Mouse (Mus musculus) adrenal gland, adult 2 months (tissue): Measurements from ENCODE around the gene Csnk1e. TPM values are rescaled to one million over a fixed set of nuclear protein-coding genes. Genes with fewer than 3 reads are reported as not detected.
"Not testable (repeated sequence)": the region's sequence is repeated elsewhere in the genome, so short reads cannot be mapped to it uniquely, and the experiment has no call there.

ENCODE experiments used
- DNase-seq: peaks from one replicate; pipeline ENCODE4 v3.0.0; 2021
- long read RNA-seq: library from polyadenylated mRNA; stranded (forward); transcript quantifications from one replicate; pipeline ENCODE4 v2.0.0, GENCODE M21; 2021
- polyA plus RNA-seq: library from polyadenylated mRNA; depleted of rRNA; stranded (reverse); fragments of >200 nt; gene quantifications from 2 replicates; pipeline ENCODE4 v1.2.3, GENCODE M21; 2012; rRNA removed
- total RNA-seq, 2 experiments: library from RNA; stranded (reverse); gene quantifications; 2 replicates each; pipeline ENCODE4 v1.2.3; 2021

Csnk1e gene
- 10 to 100 TPM; 74.6 to 87.7 TPM for total RNA-seq
- 59.2 and 65.3 TPM in 2 replicates for polyA plus RNA-seq
- long read RNA-seq, transcript Csnk1e-202 (11 exons, 1,391 nt): major isoform, 42 of 73 reads
- long read RNA-seq, transcript Csnk1e-201 (11 exons, 2,694 nt): minor isoform, 8 of 73 reads
- long read RNA-seq, partial matches to known transcripts: 5 of 73 reads
- long read RNA-seq, other reads (novel, unspliced or antisense): 18 of 73 reads

GRCm38 (mm10) chr15:79455106-79455810 lies at the start of gene Csnk1e:
TSS of gene Csnk1e (minus strand) at chr15:79455566.
- DNase-seq: peak; percentile 81

DNA sequence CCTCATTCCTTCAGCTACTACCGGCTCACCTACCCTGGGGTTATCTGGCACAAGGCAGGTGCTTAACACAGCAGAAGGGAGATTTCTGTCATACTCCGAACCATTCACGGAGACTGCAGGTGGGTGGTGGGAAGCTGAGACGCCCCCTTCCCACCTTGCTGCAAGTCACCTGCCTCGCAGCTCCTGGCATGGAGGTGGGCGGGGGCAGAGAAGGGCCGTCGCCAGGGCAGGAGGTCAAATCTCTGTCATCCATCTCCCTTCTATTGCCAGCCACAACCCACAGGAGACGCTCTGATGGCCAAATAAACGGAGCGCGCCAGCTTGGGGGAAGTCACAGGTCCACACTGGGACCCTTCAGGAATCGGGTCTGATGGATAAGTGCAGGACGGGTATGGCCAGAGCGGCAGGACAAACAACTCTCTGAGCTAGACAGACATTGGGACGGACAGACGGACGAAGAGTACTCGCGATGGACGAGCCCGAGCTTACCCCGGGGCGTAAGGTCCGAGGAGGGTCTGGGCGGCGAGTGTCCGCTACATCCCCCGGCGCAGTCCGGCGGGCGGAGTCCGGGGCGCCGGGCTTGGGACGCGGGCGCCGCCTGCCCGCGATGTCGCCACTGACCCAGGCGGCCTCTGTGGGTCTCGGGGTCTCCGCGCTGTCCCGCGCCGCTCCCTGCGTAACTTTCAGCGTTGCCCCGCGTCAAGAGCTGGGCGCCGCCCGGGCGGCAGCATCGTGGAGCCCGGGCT lies 49.5 kb upstream of the Csnk1e start, which contains the start of gene Kcnj4:
Gene Kcnj4, minus strand, starts transcription at position 535 of the 746 bp plus-strand sequence.
- DNase-seq: no peak

DNA sequence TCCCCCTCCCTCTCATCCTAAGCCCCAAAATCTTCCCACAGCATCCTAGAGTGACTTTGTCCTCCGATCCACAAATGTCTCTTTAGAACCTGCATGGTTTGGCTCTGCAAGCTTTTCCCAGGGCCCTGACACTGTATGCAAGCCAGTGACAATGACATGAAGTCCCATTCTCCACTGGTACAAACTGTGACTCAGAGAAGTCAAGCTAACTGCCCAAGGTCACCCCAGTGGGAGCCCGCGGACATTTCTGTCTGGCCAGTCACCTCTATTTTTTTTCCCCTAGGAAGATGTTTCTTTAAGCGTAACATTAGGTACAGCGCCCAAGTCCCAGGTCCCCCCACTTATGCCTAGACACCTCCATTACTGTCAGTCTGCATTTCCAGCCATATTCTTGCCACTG lies 48.1 kb upstream of the Csnk1e start:
- peak; percentile 83 for DNase-seq

DNA sequence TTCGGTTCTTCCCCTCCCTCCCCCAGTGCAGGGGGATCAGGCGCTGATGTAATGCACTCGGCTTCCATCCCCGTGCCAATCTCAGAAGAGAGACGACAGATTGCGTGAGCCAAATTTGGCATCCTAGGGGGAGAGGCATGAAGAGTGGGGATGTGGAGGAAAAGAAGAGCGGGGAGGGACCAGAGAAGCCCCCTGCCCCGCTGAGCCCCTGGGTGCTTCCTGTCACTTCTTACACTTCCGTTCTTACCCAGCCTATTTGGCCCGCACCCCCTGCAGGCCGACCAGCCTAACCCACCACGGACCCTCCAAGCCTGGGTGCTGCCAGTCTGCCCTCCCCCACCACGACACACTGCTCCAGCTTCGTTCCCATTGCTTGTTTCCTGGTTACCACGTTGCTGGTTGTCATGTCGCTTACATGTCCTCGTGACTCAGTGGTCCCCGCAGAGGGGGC lies 47.5 kb upstream of the Csnk1e start:
- DNase-seq: no peak

DNA sequence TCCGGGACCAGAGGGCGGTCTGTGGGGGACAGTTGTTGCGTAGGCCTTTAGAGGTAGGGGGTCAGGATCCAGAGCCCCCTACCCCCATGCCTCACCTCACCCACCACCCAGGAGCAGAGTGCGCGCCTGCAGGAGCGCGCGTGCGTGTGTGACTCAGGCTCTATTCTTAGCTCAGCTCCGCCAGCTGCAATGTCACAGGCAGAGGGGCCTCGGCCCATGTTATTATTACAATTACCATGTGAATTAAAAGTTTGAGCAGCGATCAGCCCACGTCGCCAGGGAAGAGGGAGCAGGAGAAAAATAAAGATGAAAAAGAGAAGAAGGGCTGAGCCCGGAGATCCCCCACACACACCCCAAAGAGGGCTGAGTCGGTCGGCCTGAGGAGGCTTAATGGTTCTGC lies 44.7 kb upstream of the Csnk1e start:
- no peak for DNase-seq

GRCm38 (mm10) chr15:79493527-79493926 lies 38.2 kb upstream of the Csnk1e start:
- no peak for DNase-seq

DNA sequence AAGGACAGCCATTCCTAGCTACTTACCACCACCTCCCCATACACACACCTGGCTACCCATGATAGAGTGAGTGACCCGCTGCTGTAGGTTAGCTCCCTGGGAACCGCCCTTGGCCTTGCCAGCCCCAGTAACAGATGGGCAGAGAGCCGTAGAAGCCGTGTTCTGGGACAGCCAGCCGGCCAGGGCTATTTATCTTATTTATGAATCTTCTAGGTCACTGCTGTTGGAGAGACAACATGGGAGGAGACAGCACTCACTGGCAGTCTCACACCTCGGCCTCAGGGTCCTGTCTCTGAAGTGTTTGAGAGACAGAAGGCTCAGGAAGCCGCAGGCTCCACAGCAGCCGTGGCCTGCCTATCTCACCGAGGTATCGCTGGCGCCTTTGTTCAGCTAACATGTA lies 34.1 kb upstream of the Csnk1e start:
- peak; percentile 65 for DNase-seq

GRCm38 (mm10) chr15:79481181-79481688 lies 25.9 kb upstream of the Csnk1e start:
- no peak for DNase-seq

DNA sequence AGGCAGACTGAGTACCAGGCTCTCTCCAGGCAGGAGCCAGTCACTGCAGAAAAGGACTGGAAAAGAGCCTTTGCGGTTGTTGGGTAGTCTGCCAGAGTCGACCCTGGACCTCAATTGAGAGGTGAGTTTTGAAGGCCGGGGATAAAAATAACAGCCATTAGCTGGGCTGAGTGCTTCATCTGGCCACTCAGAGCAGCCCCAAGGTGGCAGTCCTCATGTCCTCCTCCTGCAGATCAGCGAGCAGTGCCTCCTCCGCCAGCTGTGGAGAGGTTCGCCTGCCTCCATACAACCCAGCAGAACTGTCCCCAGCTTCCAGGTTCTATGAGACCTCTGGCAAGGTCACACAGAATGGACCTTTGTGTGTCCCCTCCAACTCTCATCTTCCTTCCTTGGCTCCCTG lies 21.9 kb upstream of the Csnk1e start:
- DNase-seq: peak; percentile 29

DNA sequence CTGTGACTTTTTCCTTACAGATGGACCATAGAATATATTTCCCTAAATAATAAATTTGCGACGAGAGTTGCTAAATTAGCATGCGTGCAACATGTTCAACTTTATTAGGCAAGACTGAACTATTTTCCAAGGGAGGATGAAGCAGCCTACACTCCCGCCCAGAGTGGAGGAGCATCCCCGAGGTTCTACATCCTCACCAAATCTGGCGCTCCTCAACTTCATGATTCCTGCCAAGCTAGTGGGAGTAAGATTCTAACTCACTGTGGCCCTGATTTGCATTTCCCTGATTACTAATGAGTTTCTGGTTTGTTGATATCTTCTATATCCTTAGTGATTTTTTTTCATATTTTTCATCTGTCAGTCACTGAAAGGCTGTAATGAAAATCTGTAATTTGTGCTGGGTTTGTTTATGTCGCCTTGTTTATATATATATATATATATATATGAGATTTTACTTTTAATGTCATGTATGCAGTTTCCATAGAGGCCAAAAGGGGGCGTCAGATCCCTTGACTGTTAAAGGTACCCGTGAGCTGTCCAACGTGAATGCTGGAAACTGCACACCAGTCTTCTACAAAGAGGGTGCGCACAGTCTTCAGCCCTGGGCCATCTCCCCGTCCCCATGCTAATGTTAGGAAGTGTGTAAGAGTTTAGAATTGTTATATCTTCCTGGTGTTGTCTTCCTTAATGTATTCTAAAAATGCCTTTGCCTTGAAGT lies 18.4 kb upstream of the Csnk1e start:
- DNase-seq: no peak

DNA sequence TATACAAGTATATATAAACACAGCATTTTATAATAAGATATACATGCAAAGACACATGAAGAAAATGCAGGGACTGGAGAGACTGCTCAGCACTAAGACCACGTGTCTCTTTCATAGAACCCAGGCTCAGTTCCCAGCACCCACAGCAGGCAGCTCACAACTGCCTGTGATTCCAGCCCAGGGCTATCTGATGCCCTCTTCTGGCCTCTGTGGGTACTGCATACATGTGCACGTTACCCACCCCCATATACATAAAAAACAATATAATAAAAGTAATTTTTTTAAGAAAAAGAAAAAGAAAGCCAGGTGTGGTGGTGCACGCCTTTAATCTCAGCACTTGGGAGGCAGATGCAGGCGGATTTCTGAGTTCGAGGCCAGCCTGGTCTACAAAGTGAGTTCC lies 17.7 kb upstream of the Csnk1e start:
- DNase-seq: no peak

DNA sequence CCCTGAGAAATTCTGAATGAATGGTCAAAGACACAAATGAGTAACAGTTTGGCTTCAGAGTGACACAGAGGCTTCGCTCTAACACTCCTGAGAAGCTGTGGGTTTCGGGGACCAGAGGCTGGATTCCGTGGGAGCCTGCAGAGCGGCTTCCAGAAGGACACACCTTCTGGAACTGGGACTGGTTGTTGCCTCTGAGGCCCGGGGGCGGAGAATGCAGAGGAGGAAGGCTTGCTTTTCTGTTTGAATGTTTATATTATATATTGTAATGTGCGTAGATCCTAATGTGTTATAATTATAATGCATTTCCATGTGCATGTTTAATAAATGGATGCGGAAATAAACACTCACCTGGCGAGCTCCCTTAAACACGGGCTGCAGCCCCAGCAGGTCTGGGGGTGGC lies 15.7 kb upstream of the Csnk1e start:
- DNase-seq: no peak

GRCm38 (mm10) chr15:79470583-79470982 lies 15.2 kb upstream of the Csnk1e start:
- peak; percentile 20 for DNase-seq

DNA sequence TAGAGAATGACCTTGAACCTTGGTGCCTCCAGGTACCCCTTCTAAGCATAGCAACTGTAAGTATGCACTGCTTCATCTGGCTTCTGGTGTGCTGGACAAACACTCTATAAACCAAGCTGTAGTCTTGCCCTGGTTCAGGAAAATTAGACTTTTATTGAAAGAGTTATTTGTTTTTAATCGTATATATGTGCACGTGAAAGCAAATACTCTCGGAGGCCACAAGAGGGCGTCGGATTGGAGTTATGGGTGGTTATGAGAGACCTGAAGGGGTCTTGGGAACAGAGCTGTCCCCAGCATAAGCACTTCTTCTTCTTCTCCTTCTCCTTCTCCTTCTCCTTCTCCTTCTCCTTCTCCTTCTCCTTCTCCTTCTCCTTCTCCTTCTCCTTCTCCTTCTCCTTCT lies 14.2 kb upstream of the Csnk1e start:
- no peak for DNase-seq

DNA sequence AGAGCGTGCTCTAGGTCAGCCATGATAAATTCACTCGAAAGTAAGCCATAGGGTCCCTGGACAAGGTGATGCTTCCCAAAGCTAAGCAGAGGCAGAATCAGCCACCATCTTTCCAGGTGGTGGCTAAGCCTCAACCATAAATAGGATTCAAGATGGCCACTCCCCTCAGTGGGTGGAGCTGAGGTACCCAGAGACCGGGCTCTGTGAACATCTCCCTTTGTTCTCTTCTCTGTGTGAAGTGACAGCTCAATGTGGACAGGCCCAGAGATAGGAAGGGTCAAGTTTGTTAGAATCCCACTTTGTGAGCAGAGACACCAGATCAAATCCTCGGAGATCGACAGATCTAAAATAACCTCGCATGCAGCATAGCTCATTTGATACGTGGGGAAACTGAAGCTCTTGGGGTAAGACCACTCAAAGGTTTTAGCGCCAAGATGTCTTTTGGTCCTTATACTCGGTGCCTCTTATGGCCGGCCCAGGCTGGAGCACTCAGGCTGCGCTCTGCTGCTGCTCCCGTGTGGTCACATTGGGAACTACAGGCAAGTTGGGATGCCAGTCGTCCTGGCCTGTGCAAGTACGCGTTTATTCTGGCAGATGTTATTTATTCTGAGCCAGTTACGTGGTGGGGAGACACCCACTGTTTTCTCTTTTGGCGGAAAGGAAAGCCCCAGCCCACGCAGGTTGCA lies 11.4 kb upstream of the Csnk1e start:
- DNase-seq: peak; percentile 85

- DNase-seq: no peak
Measured at GRCm38 (mm10) chr15:79456546-79456945, 1.2 kb upstream of the Csnk1e start.

DNA sequence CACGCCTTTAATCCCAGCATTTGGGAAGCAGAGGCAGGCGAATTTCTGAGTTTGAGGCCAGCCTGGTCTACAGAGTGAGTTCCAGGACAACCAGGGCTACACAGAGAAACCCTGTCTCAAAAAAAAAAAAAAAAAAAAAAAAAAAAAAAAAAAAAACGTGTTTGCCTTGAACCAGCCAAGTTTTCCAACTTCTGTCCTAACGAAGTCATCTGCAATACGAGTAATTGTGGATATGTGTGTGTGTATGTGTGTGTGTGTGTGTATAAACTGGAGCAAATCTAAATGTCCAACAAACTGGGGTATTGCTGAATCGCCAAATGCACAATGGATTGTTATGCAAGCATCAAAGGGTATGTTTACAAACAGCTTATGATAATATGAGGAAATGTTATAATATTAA lies 738 bp upstream of the Csnk1e start:
- DNase-seq: not testable (repeated sequence)

DNA sequence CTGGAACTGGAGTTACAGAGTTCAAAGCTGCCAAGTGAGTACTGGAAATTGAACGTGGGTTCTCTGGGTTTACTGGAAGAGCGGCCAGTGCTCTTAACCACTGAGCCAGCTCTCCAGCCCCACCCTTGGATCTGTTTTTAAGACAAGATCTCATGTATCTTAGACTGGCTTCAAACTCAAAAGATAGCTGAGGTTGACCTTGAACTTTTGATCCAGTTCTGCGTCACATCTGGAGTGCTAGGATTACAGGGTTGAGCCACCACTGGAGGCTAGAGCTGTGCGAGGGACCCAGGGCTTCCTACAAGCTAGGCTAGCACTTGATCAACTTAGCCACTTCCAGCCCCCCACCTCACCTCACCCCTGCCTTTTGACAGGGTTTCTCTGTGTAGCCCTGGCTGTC lies 1.5 kb downstream of the Csnk1e start:
- no peak for DNase-seq

DNA sequence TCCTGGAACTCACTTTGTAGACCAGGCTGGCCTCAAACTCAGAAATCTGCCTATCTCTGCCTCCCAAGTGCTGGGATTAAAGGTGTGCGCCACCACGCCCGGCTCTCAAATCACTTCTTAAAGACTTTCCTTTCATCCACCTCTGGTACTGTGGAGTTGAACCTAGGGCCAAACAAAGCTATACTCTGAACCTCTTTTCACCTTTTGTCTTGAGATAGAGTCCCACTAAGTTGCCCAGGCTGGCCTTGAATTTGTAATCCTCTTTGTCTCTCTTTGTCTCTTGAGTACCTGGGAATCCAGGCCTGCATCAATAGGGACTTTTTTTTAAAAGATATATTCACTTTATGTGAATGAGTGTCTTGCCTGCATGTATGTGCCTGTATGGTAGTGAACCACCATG lies 7.3 kb downstream of the Csnk1e start:
- no peak for DNase-seq

DNA sequence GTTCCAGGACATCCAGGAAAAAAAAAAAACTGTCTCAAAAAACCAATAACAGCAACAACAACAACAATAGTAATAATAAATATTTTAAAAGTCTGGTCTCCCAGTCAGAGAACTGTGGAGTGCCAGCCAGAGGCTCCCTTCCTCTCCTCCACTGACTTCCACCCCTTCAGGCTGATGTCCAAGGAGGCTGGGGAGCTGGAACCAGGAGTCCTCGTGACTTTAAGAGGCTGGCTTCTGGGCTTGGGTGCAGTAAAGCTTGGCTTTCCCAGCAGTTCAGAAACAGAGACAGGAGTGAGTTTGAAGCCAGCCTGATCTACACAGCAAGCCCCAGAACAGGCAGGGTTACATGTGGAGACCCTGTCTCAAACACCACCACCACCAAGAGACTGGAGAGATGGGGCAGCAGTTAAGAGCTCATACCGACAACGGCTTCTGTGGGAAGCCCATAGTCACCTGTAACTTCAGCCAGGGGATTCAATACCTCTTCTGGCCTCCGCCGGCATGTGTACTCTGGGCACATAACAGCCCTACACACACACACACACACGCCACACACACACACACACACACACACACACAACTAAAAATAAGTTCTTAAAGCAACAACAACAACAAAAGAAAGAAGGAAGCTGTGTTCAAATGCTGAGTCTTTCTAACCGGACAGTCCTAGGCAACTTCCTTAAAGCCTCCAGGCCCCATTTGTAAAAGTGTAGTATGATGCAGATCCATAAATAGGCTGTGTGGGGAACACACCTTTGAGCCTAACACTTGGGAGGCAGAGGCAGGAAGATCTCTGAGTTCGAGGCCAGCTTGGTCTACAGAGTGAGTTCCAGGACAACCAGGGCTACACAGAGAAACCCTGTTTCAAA lies 9.3 kb downstream of the Csnk1e start:
- no peak for DNase-seq
